Mouse (Mus musculus): ENCODE data around the gene Loxl4.

Gene Loxl4

DNA sequence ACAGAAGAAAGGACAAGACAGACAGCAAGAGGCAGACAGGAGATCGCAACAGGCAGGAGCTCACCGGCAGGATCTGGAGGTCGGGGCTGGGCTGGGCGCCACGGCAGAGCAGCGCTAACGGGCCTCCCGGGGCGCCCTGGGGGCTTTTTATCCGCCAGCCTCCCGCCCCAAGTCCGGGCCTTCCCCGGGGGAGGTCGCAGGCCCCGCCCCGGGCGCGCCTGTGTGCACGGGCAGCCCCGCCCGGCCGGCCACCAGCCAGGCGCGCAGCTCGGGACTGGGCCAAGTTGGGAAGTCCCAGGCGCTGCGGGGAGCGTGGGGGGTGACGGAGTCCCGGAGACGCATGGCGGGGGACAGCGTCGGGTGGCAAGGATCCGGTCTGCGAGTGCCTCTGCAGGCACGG, at the start of gene Loxl4:
Gene Loxl4, minus strand, starts transcription at position 160 of the 400 bp plus-strand sequence.
- DNase-seq (ENCODE audit: low read depth, low spot score) = peak; percentile 46

DNA sequence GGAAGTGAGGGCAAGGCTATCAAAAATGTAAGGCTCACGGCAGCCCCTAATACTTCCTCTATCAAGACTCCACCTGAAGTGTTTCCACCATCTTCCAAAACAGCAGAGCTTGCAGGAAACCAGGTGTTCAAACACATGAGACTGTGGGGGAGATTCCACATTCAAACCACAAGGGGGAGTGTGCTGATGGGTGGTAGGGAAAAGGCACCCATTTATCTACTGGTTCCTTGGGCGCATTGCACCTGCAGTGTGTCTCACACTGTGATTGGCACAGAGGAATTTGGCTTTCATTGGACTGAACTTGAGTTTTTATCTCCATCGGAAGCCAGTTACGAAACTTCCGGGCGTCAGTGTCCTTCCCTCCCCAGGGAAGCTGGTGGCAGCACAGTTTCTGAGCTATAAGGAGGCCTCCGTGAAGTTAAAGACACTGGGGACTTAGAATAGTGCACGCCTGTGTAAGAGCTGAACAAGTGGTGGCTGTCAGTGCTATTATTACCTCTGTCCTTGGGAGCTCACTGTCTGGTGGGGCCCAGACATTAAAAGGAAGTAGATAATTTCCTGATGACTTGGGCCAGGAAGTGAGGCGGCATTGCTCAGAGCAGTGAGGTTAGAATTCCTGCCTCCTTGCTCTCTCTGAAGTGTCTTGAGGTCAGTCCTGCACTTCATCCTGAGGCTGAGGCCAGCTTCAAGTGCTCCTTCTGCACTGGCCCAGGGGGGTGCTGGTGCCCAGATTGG, 49.0 kb upstream of the Loxl4 start:
- DNase-seq (ENCODE audit: low read depth, low spot score) = no peak

DNA sequence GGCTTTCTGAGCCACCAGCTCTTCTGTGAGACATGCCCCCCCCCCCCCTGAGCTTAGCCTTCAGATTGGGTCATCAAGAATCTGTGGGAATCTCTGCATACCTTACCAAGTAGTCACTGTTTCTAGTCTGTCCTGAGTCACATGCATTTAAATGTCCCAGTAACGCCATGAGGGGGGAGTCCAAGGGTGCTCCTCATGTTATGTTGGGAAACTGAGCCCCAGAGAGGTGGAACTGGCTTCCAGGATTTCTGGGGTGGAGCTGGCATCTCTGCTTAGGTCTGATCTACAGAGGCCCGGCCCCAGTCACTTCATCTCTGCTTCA, 47.6 kb upstream of the Loxl4 start:
- no peak for DNase-seq (ENCODE audit: low read depth, low spot score)

GRCm38 (mm10) chr19:42659354-42660243, 47.0 kb upstream of the Loxl4 start:
- peak; percentile 95 for DNase-seq (ENCODE audit: low read depth, low spot score)

DNA sequence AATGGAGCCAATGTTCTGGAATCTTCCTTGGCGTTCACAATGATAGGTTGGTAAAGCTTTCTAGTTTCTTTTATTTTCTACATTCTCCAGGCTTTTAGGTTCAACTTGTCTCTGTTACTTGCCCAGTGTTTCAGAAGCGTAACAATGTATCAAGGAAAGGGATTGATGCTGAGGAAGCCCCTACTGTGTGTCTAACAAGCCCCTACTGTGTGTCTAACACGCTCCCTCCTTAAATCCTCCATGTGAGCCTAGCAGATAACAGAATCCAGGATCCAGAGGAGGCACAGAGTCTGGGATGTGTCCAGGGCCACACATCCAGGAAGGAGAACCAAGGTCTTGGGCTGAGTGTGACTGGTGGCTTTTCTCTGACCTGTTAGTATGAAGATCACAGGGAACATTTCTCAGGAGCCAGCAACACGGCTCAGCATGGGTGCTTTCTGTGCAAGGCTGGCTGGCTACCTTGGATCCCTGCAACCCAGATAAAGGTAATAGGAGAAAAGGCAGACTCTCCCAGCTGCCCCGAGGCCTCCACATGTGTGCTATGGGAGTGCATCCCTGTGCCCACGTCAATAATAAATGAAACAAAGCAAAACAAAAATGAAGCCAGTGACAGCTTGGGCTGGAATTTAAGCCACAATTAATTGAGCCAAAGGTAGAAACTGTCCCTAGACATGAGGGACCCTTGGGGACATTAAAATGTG, 46.0 kb upstream of the Loxl4 start:
- no peak for DNase-seq (ENCODE audit: low read depth, low spot score)

- DNase-seq (ENCODE audit: low read depth, low spot score) = peak; percentile 37
Observed at GRCm38 (mm10) chr19:42657769-42658168, 45.2 kb upstream of the Loxl4 start.

DNA sequence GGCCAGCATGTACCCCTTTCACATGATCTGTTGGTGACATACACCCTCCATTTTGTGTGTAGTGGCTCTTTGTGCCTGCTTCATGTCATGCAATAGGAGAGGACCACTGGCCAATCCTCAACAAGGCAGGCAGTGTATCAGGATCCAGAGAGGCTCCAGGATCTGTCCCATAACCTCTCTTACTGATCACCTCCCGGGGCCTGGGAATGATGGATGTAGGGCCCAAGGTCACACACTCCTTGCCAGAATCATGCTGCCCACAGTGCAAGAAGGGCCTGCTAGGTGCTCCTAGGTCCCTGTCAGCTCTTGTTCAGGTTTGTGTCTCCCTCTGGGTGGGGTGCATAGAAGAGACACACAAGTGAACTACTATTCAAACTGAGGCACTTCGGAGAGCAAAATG, 44.7 kb upstream of the Loxl4 start:
- no peak for DNase-seq (ENCODE audit: low read depth, low spot score)

DNA sequence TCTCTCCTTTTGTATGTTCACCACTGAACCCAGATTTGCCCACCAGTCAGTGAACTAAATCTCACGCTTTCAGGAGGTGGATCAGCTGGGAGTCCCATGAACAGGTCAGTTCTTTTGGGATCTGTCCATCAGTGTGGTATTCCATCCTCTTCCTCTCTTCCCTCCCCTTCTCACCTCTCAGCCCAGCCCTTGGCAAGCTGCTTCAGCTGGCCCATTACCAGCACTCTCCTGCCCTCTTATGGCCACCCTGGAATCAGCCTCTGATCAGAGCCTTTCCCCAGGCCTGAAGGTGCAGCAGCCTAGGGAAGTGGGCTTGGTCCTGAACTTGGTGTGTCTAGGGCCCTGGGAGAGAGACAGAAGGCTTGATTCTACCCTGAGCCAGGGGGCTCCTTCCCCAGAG, 42.4 kb upstream of the Loxl4 start:
- peak; percentile 53 for DNase-seq (ENCODE audit: low read depth, low spot score)

DNA sequence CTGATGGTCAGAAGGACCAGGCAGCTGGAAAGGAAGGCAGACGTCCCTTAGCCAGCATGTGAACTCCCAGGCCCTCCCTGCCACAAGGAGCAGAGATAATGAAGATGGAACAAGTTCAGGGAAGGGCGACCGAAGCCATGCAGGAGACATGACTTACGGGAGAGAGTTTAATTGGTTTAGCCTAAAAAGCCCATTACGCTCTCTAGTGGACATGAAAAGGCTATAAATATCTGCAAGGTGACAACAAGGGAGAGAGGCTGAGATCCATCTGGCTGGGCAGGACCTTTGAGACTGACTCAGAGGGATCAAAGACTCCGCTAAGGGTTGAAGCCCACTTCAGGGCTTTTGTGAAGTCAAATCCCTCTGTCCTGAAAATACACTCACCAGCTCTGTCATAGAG, 40.5 kb upstream of the Loxl4 start:
- no peak for DNase-seq (ENCODE audit: low read depth, low spot score)

- no peak for DNase-seq (ENCODE audit: low read depth, low spot score)
Observed at GRCm38 (mm10) chr19:42652425-42652824, 39.8 kb upstream of the Loxl4 start.

DNA sequence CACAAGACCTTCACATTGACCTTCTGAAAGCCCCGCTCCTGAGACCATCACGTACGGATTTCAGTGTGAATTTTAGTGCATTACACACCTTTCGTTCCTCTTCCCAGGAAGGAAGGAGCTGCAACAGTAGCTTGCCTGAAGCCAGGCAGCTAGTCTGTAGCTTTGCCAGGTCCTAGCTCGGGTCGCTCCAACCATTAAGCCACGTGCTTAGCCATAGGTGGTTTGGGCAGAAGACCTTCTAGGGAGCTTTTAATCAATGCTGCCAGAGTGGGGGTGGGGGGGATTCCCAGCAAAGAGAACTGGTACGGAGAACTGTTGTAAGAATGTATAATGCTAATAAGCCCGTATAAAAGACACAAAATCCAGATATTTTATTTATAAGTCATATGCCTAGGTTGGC, 27.6 kb upstream of the Loxl4 start:
- DNase-seq (ENCODE audit: low read depth, low spot score) = no peak

- DNase-seq (ENCODE audit: low read depth, low spot score) = no peak
Observed at GRCm38 (mm10) chr19:42639544-42639943, 26.9 kb upstream of the Loxl4 start.

DNA sequence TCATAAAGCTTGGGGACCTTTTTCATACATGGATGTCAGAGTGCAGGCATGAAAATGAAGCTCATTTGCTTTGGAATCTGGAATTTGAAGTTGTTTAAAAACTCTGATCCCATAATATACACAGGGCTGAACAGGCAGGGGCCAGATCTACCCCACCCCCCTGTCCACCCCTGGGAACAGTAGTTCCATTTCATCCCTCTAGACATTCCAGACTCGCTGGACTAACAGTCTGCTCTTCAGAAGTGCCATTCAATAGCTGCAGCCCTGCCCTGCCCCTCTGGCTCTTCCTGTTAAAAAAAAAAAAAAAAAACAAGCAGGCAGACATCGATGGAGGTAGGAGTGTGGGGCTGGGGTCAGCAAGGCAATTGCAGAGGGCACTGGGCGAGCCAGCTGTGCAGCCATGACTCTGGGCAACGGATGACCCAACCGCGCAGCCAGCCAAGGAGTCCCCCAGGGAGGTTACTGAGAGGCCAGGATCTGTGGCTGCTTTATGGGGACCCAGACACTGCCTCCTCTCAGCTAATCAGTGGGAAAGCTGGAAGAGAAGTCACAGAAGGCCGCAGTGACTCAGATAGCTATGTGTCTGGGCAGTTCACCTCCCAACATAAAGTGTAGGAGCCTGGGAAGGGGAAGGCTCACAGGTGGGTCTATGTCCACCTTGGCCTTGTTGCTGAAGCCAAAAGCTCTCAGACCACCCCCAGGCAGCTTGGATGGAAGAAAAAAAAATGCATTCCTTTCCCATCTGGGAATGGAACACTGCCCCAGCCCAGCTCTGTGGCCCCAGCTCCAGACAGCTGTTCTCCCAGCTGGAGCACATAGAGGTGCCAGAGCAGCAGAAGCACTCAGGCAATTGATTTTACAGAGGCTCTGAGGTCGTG, 26.2 kb upstream of the Loxl4 start:
- DNase-seq (ENCODE audit: low read depth, low spot score) = peak; percentile 54

DNA sequence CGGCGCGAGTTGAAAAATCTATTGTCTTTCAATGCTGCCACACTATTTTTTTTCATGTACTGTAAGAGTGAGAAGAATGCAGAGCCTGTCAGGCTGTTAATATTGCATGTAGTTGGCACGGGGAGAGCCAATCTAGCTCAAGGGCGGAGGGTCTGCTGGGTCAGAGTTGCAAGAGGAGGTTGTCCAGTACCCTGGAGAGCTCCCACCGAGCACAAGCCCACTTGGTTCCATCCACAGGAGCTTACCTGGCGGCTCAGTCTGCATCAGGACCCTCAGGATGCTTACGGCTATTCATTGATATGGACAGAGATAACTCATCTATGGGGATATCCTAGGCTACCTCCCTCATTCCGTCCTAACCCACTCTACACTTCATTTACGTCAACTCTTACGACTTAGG, 24.0 kb upstream of the Loxl4 start:
- no peak for DNase-seq (ENCODE audit: low read depth, low spot score)

GRCm38 (mm10) chr19:42633650-42634049, 21.0 kb upstream of the Loxl4 start:
- DNase-seq (ENCODE audit: low read depth, low spot score) = no peak

DNA sequence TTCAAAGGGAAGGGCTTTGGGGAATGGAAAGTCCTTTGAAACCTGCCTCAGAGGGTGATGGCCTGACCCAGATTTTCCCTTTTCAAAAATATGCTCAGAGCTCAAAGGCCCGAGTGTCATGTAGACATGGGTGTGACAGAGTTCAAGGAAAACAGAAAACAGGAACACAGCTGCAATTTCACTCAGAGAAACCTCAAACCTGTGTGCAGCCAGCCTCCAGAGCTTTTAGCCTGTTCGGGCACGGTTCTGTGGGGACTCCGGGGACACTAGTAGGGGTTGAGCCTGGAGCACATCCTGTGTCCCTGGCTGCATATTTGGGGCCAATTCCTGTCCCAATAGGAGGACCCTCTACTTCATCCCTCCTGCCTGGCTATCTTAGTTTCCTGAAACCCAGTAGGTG, 19.7 kb upstream of the Loxl4 start:
- no peak for DNase-seq (ENCODE audit: low read depth, low spot score)

GRCm38 (mm10) chr19:42631541-42631961, 18.9 kb upstream of the Loxl4 start:
- DNase-seq (ENCODE audit: low read depth, low spot score) = peak; percentile 65

DNA sequence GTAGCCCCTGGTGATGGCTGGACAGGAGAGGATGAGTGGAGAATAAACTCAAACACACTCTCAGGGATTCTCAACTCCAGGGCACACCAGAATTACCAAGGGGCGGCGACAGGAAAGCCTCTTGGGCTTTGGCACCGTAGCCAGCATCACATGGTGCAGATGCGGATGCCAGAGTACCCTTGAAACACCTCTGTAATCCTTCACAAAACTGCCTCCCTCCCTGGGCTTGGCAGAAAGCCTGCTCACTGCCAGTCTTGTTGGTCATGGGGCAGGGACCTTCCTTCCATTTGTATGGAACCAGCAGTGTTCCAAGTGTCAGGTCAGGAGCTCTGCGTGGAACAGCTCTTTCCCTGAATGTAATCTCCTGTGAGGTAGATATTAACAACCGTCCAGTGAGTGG, 15.5 kb upstream of the Loxl4 start:
- no peak for DNase-seq (ENCODE audit: low read depth, low spot score)

DNA sequence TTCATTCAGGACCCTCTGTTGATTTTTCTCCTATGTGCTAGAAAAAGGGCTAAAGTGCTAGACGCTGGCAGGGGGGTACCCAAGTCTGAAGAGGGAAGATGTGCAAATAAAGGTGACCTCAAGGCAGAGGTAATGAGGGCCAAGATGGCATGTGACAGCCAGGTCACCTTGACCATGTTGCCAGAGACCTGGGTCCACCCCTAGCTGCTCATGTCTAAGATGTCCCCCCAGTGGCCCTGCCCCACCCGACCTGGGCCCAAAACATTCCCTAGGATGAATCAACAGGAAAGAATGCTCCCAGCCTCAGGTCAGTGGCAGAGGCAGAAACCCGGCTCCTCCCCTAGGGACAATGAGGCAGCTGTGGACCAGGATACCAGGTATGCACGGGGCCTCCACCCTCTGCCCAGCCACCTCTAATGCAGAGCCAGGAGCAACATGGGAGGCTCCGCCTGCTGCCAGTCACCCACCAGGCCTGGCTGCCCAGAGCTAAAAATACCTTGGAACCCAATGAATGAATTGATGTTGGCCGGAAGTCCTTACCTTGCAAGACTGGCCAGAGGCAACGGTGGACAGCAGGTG, 1.1 kb upstream of the Loxl4 start:
- no peak for DNase-seq (ENCODE audit: low read depth, low spot score)

GRCm38 (mm10) chr19:42613116-42613515, 503 bp upstream of the Loxl4 start:
- peak; percentile 50 for DNase-seq (ENCODE audit: low read depth, low spot score)

GRCm38 (mm10) chr19:42611746-42612145, 867 bp downstream of the Loxl4 start:
- no peak for DNase-seq (ENCODE audit: low read depth, low spot score)

All from skeletal muscle tissue, adult 2 months (tissue).